Mouse (Mus musculus) forebrain, embryonic 14.5 days (tissue): ENCODE results near the gene Cct3. TPM values are rescaled to one million over a fixed set of nuclear protein-coding genes. Genes with fewer than 3 reads are reported as not detected.

ENCODE experiments used
- ATAC-seq: fragments of 200-750 bp; cut with Nextera tagmentation; 2 replicates; pipeline ENCODE4 v1.8.0; 2017; ENCODE audit warnings: mild to moderate bottlenecking, moderate library complexity
- DNase-seq: peaks from one replicate; pipeline ENCODE4 v3.0.0-alpha.2; 2015; ENCODE audit warnings: low spot score
- H3K27ac ChIP-seq: fragments of 300-500 bp; sonication (generic); 2 replicates; pipeline ENCODE4 v1.5.1; 2014; ENCODE audit warnings: low read depth, mild to moderate bottlenecking, control low read depth, low read length, moderate library complexity
- H3K27me3 ChIP-seq: fragments of 300-500 bp; sonication (generic); replicated peaks from 2 replicates; pipeline ENCODE4 v1.6.1; 2014; ENCODE audit warnings: low read length, control low read depth, mixed read lengths; ENCODE audit not compliant: control insufficient read depth, insufficient read depth
- H3K36me3 ChIP-seq: fragments of 300-500 bp; sonication (generic); 2 replicates; pipeline ENCODE4 v1.6.1; 2014; ENCODE audit warnings: low read length, control low read depth; ENCODE audit not compliant: control insufficient read depth, insufficient read depth
- H3K4me1 ChIP-seq: fragments of 300-500 bp; sonication (generic); 2 replicates; pipeline ENCODE4 v1.6.1; 2014; ENCODE audit warnings: antibody characterized with exemption, low read length, control low read depth; ENCODE audit not compliant: control insufficient read depth, insufficient read depth
- H3K4me2 ChIP-seq: fragments of 300-500 bp; sonication (generic); 2 replicates; pipeline ENCODE4 v1.6.1; 2014; ENCODE audit warnings: mild to moderate bottlenecking, control low read depth, low read length
- H3K4me3 ChIP-seq: fragments of 300-500 bp; sonication (generic); 2 replicates; pipeline ENCODE4 v1.5.1; 2014; ENCODE audit warnings: low read depth, low read length, control low read depth
- H3K9ac ChIP-seq: fragments of 300-500 bp; sonication (generic); 2 replicates; pipeline ENCODE4 v1.6.1; 2014; ENCODE audit warnings: mild to moderate bottlenecking, low read length, control low read depth, moderate library complexity
- H3K9me3 ChIP-seq: fragments of 300-500 bp; sonication (generic); replicated peaks from 2 replicates; pipeline ENCODE4 v1.6.1; 2016; ENCODE audit warnings: low read length, control low read depth, mixed read lengths; ENCODE audit not compliant: control insufficient read depth
- WGBS: fragments of 180-500 bp; shearing (Covaris S2); extraction: QIAGEN DNeasy Blood & Tissue Kit; methylation state at CpG from one replicate; pipeline ENCODE4 v1.1.7; 2014; 5-methylcytosine and 5-hydroxymethylcytosine counted together
- polyA plus RNA-seq: library from polyadenylated mRNA; unstranded; fragments of >200 nt; fragmentation: Nextera tagmentation; extraction: Ambion mirVana; gene quantifications from 2 replicates; pipeline ENCODE4 v1.2.1, GENCODE M21; 2014

Gene Cct3
- polyA plus RNA-seq, 1 experiment from 2014 or later, result 616 TPM

GRCm38 (mm10) chr3:88337367-88338020 is 40.6 kb downstream of the Cct3 start:
- H3K36me3 ChIP-seq, result peaks cover 14% of the 10 kb centered on the region
- ATAC-seq (no peak), DNase-seq (no peak)
- H3K9me3 ChIP-seq, result no peaks in the 10 kb centered on the region
- no peaks in the 10 kb centered on the region for H3K27me3 ChIP-seq
- WGBS, result 90% methylated on average over 11 of the region's 11 CpGs
- peak overlapping the region; percentile 25; the same call in 1 of the 2 replicates for H3K9ac ChIP-seq
- peaks cover 10% of the 10 kb centered on the region; the same call in 1 of the 2 replicates for H3K4me1 ChIP-seq
- H3K4me3 ChIP-seq, result peak overlapping the region; percentile 8; the same call in 1 of the 2 replicates
- peak overlapping the region; percentile 59 for H3K4me2 ChIP-seq
- H3K27ac ChIP-seq, result no peak overlapping the region

DNA sequence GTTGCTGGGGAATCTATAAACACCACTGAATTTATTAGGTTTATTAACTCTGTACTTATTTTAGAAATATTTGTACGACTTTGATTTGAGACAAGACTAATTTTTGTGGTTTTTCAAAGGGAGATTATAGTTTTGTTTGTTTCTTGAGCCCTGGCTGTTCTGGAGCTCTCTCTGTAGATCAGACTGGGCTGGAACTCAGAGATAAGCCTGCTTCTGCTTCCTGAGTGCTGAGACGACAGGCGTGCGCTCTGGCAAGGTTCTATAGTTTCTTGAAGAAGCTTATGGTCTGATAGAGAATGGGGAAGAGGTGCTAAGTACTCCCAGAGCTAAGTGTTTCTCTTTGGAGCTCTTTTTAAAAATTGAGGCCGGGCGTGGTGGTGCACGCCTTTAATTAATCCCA is 41.4 kb downstream of the Cct3 start:
- no peaks in the 10 kb centered on the region for H3K9me3 ChIP-seq
- ATAC-seq, result no peak
- DNase-seq, result no peak
- peaks cover 10% of the 10 kb centered on the region; the same call in 1 of the 2 replicates for H3K4me1 ChIP-seq
- H3K27ac ChIP-seq, result no peak overlapping the region
- H3K36me3 ChIP-seq, result peaks cover 22% of the 10 kb centered on the region
- no peak overlapping the region for H3K4me3 ChIP-seq
- H3K27me3 ChIP-seq, result no peaks in the 10 kb centered on the region
- 98% methylated on average over 7 of the region's 7 CpGs for WGBS
- H3K4me2 ChIP-seq, result no peak overlapping the region
- H3K9ac ChIP-seq, result no peak overlapping the region

DNA sequence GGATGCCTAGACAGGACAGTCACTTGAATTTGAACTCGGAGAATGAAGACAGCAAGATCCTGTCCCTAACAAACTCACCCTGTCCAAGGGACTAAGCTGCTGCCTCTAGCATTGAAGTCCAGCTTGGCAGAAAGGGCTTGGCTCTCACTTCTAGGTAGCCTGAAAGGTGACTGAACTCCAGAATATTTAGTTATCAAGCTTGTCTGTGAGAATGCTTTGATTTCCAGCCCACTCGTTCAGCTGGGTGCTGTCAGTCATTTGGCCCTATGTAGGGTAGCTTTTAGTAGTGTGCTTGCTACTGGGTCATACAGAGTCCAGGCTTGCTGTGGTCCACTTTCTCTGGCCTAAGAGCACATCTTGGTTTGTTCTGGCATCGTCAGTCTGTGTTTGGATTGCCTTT is 42.1 kb downstream of the Cct3 start:
- Histone ChIP-seq H3K9me3 (no peaks in the 10 kb centered on the region), H3K4me2 (no peak overlapping the region), H3K27ac (no peak overlapping the region), H3K4me1 (peaks cover 10% of the 10 kb centered on the region; the same call in 1 of the 2 replicates), H3K9ac (no peak overlapping the region), H3K36me3 (peaks cover 29% of the 10 kb centered on the region), H3K4me3 (no peak overlapping the region), H3K27me3 (no peaks in the 10 kb centered on the region)
- WGBS, result 81% methylated on average over 3 of the region's 3 CpGs
- ATAC-seq (no peak), DNase-seq (no peak)

GRCm38 (mm10) chr3:88350732-88351131 is 53.8 kb downstream of the Cct3 start:
- Histone ChIP-seq H3K9me3 (no peaks in the 10 kb centered on the region), H3K27ac (no peak overlapping the region), H3K4me1 (no peaks in the 10 kb centered on the region), H3K9ac (no peak overlapping the region), H3K4me2 (no peak overlapping the region), H3K4me3 (no peak overlapping the region), H3K36me3 (peaks cover 99% of the 10 kb centered on the region), H3K27me3 (no peaks in the 10 kb centered on the region)
- no peak for DNase-seq
- ATAC-seq, result no peak
- WGBS, result 93% methylated on average over 13 of the region's 13 CpGs

DNA sequence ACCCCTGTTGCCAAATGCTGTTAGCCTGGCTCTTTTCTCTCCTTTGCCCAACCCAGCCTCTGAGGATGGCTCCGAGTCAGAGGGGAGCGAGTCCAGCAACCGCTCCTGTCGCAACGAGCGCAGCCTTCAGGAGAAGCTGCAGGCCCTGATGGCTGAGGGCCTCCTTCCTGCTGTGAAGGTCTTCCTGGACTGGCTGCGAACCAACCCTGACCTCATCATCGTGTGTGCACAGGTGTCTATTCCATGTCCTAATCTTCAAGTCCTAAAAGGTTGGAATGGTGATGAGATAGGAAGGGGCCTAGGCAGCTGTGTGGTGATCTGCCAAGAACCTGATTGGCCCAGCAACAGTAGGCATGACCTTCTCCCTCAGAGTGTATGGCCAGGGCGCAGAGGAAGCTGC is 56.0 kb downstream of the Cct3 start:
- Histone ChIP-seq H3K36me3 (peaks cover 99% of the 10 kb centered on the region), H3K27me3 (no peaks in the 10 kb centered on the region), H3K27ac (no peak overlapping the region), H3K4me3 (no peak overlapping the region), H3K9ac (no peak overlapping the region), H3K9me3 (no peaks in the 10 kb centered on the region), H3K4me2 (no peak overlapping the region), H3K4me1 (no peaks in the 10 kb centered on the region)
- 98% methylated on average over 9 of the region's 9 CpGs for WGBS
- no peak for DNase-seq
- ATAC-seq, result no peak

GRCm38 (mm10) chr3:88354396-88355165 is 57.7 kb downstream of the Cct3 start:
- DNase-seq, result no peak

DNA sequence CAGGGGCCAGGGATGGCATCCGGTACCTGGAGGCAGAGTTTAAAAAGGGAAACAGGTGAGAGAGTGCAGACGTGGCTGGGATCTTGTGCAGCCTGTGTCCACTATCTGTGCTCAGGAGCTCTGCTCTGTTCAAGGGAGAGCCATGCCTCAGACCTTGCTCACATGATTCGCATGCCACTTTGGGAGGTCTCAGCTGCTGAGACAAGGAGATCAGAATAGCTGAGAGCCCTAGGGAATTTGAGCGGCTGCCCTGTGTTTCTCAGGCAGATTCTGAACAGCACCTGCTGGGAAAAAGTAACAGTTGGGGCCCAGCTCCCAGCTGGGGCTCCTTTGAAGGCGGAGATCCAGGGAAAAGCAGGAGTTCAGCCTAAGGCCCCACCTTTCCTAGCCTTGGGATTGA is 62.7 kb downstream of the Cct3 start:
- no peak overlapping the region for H3K27ac ChIP-seq
- peaks cover 87% of the 10 kb centered on the region for H3K36me3 ChIP-seq
- no peaks in the 10 kb centered on the region for H3K9me3 ChIP-seq
- no peak overlapping the region for H3K4me2 ChIP-seq
- DNase-seq, result no peak
- H3K9ac ChIP-seq, result no peak overlapping the region
- no peak for ATAC-seq
- no peaks in the 10 kb centered on the region for H3K27me3 ChIP-seq
- no peak overlapping the region for H3K4me3 ChIP-seq
- H3K4me1 ChIP-seq, result no peaks in the 10 kb centered on the region
- WGBS, result 81% methylated on average over 5 of the region's 5 CpGs

More at GRCm38 (mm10) chr3:88354396-88355165, 57.7 kb downstream of the Cct3 start:
- no peak overlapping the region for H3K4me2 ChIP-seq
- no peak overlapping the region for H3K9ac ChIP-seq
- no peak for ATAC-seq
- no peak overlapping the region for H3K27ac ChIP-seq
- 98% methylated on average over 8 of the region's 8 CpGs for WGBS
- no peak overlapping the region for H3K4me3 ChIP-seq
- no peaks in the 10 kb centered on the region for H3K9me3 ChIP-seq
- peaks cover 99% of the 10 kb centered on the region for H3K36me3 ChIP-seq
- H3K27me3 ChIP-seq, result no peaks in the 10 kb centered on the region
- no peaks in the 10 kb centered on the region for H3K4me1 ChIP-seq

DNA sequence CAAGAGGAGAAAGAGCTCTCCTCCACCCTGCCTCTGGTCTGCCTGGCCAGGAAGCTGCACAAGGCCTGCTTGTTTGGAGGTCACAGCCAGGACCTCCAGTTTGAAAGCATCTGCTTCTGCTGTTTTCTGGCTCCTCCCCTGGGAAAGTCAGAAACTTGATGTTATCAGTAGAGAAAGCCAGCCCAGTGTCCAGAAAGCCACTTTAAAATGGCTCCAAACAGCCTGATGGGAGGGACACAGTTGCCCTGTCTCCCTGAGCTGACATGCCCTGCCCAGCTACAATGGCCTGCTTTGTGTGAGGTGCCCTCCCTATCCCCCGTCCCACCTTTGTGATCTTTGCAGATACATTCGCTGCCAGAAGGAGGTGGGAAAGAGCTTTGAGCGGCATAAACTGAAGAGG is 63.1 kb downstream of the Cct3 start:
- no peaks in the 10 kb centered on the region for H3K27me3 ChIP-seq
- ATAC-seq (no peak), DNase-seq (no peak)
- 73% methylated on average over 3 of the region's 3 CpGs for WGBS
- no peaks in the 10 kb centered on the region for H3K4me1 ChIP-seq
- no peak overlapping the region for H3K4me2 ChIP-seq
- no peak overlapping the region for H3K9ac ChIP-seq
- no peak overlapping the region for H3K27ac ChIP-seq
- peaks cover 83% of the 10 kb centered on the region for H3K36me3 ChIP-seq
- H3K9me3 ChIP-seq, result no peaks in the 10 kb centered on the region
- no peak overlapping the region for H3K4me3 ChIP-seq

DNA sequence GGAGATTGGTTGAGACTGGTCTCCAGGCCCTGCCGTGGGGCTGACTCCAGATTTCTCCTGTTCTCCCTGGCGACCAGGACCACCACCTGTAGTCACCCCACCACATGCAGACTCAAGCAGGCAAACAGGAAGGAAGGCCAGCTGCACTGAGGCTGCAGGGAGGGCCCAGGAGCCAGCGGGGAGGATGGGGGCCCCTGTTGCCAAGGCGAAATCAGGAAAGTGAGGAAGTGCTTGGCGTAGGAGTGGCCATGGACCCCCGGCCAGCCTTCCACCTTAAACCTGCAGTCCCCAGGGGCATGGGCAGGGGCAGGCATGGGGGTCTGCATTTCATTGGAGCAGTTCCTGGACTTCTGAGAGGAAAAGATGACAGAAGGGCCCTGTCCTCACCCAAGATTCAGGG is 64.2 kb downstream of the Cct3 start:
- H3K27me3 ChIP-seq, result 0 out of 2 replicates have a peak, but pooled peaks cover 6% of the 10 kb centered on the region
- no peaks in the 10 kb centered on the region for H3K4me1 ChIP-seq
- H3K36me3 ChIP-seq, result peaks cover 72% of the 10 kb centered on the region
- H3K9ac ChIP-seq, result no peak overlapping the region
- DNase-seq (no peak), ATAC-seq (no peak)
- no peaks in the 10 kb centered on the region for H3K9me3 ChIP-seq
- H3K4me2 ChIP-seq, result no peak overlapping the region
- H3K27ac ChIP-seq, result no peak overlapping the region
- WGBS, result 88% methylated on average over 6 of the region's 6 CpGs
- H3K4me3 ChIP-seq, result no peak overlapping the region
